Mouse (Mus musculus) 3134 (cell line): ENCODE results near the gene Mmgt2.

Experiments
- DNase-seq: peaks from one replicate; pipeline ENCODE4 v3.0.0-alpha.2; 2011; ENCODE audit warnings: low spot score; ENCODE audit not compliant: insufficient read length; ENCODE audit errors: extremely low read depth

Mmgt2 gene

GRCm38 (mm10) chr11:62648591-62649391, at the start of gene Mmgt2:
Mmgt2 (plus strand) TSS chr11:62648664.
- peak; percentile 94 for DNase-seq

- DNase-seq = no peak
Measured at GRCm38 (mm10) chr11:62601732-62602618, 46.5 kb upstream of the Mmgt2 start.

GRCm38 (mm10) chr11:62602619-62603311, 45.7 kb upstream of the Mmgt2 start:
- DNase-seq = peak; percentile 99

- peak; percentile 40 for DNase-seq
Measured at GRCm38 (mm10) chr11:62603312-62604056, 45.0 kb upstream of the Mmgt2 start.

GRCm38 (mm10) chr11:62604123-62604706, 44.2 kb upstream of the Mmgt2 start:
- no peak for DNase-seq

GRCm38 (mm10) chr11:62604886-62605618, 43.4 kb upstream of the Mmgt2 start:
- DNase-seq = no peak

GRCm38 (mm10) chr11:62605619-62606298, 42.7 kb upstream of the Mmgt2 start:
- peak; percentile 62 for DNase-seq

GRCm38 (mm10) chr11:62606299-62607169, 41.9 kb upstream of the Mmgt2 start:
- peak; percentile 57 for DNase-seq

- DNase-seq = no peak
Measured at GRCm38 (mm10) chr11:62607170-62607951, 41.1 kb upstream of the Mmgt2 start.

GRCm38 (mm10) chr11:62607952-62608201, 40.6 kb upstream of the Mmgt2 start:
- no peak for DNase-seq

GRCm38 (mm10) chr11:62608826-62609675, 39.4 kb upstream of the Mmgt2 start:
- no peak for DNase-seq

- no peak for DNase-seq
Measured at GRCm38 (mm10) chr11:62610304-62610703, 38.2 kb upstream of the Mmgt2 start.

- no peak for DNase-seq
Measured at GRCm38 (mm10) chr11:62612604-62613003, 35.9 kb upstream of the Mmgt2 start.

GRCm38 (mm10) chr11:62613657-62614365, 34.7 kb upstream of the Mmgt2 start:
- DNase-seq = peak; percentile 81

- DNase-seq = no peak
Measured at GRCm38 (mm10) chr11:62614876-62615410, 33.5 kb upstream of the Mmgt2 start.
